Mouse (Mus musculus) embryonic fibroblast, embryonic 13.5 days (primary cell): ENCODE results near the gene 1810055G02Rik. TPM values are rescaled to one million over a fixed set of nuclear protein-coding genes. Genes with fewer than 3 reads are reported as not detected.

Experiments used
- H3K27ac ChIP-seq: 2 replicates; pipeline ENCODE4 v1.5.1; 2012; ENCODE audit warnings: low read length, control low read depth, inconsistent platforms; ENCODE audit not compliant: insufficient read depth
- H3K4me1 ChIP-seq: 2 replicates; pipeline ENCODE4 v1.6.1; 2011; ENCODE audit warnings: low read length; ENCODE audit not compliant: control insufficient read depth, insufficient read depth
- H3K4me3 ChIP-seq: 2 replicates; pipeline ENCODE4 v1.5.1; 2011; ENCODE audit warnings: mild to moderate bottlenecking, control low read depth, low read length; ENCODE audit not compliant: insufficient read depth
- CTCF ChIP-seq: IDR thresholded peaks from 2 replicates; pipeline ENCODE4 v1.5.1; 2011; ENCODE audit warnings: mild to moderate bottlenecking, control low read depth, low read length, moderate library complexity, borderline replicate concordance; ENCODE audit not compliant: insufficient read depth
- POLR2A ChIP-seq: IDR thresholded peaks from 2 replicates; pipeline ENCODE4 v1.6.1; 2011; ENCODE audit warnings: low read depth, mild to moderate bottlenecking, control low read depth, low read length, moderate library complexity
- polyA plus RNA-seq: library from polyadenylated mRNA; stranded (reverse); fragments of >200 nt; gene quantifications from 2 replicates; pipeline ENCODE4 v1.2.4, GENCODE M21; 2011; ENCODE audit warnings: low read depth; ENCODE audit not compliant: missing spikeins, insufficient read length

The 1810055G02Rik gene
- polyA plus RNA-seq, 1 experiment, result 53.5 TPM

- TF ChIP-seq CTCF (no peak), POLR2A (no peak)
- peaks cover 5% of the 10 kb centered on the region; the same call in 1 of the 2 replicates for H3K4me1 ChIP-seq
- no peak overlapping the region for H3K4me3 ChIP-seq
- no peak overlapping the region for H3K27ac ChIP-seq
Observed at GRCm38 (mm10) chr19:3765221-3765820, 57.2 kb downstream of the 1810055G02Rik start.

- TF ChIP-seq POLR2A, result no peak
- no peak for TF ChIP-seq CTCF
- Histone ChIP-seq H3K4me1 (peaks cover 5% of the 10 kb centered on the region; the same call in 1 of the 2 replicates), H3K27ac (no peak overlapping the region), H3K4me3 (no peak overlapping the region)
Observed at GRCm38 (mm10) chr19:3766378-3766777, 58.3 kb downstream of the 1810055G02Rik start.

GRCm38 (mm10) chr19:3767276-3767780, 59.2 kb downstream of the 1810055G02Rik start, which contains the start of gene Kmt5b:
Gene Kmt5b, plus strand, starts transcription at chr19:3767421.
- H3K27ac ChIP-seq, result peak within 1 kb of the TSS; percentile 100
- peaks cover 5% of the 10 kb centered on the region; the same call in 1 of the 2 replicates for H3K4me1 ChIP-seq
- TF ChIP-seq CTCF (no peak), POLR2A (peak; percentile 93)
- peak within 1 kb of the TSS; percentile 82 for H3K4me3 ChIP-seq

Other genes with a start within 250 kb of the 1810055G02Rik start
- gene Ppp6r3, start 132.5 kb upstream of the 1810055G02Rik start, polyA plus RNA-seq, result 63.6 and 69.4 TPM in 2 replicates
- gene Lrp5, start 21.7 kb upstream of the 1810055G02Rik start, polyA plus RNA-seq, result 32.0 and 32.7 TPM in 2 replicates
- gene Kmt5b, start 59.1 kb downstream of the 1810055G02Rik start, polyA plus RNA-seq, result 36.9 and 47.1 TPM in 2 replicates
- 48.4 and 65.0 TPM in 2 replicates for gene Chka, start 143.5 kb downstream of the 1810055G02Rik start, polyA plus RNA-seq
- gene Tcirg1, start 198.8 kb downstream of the 1810055G02Rik start, polyA plus RNA-seq, result 56.8 and 60.7 TPM in 2 replicates
- 97.0 and 108 TPM in 2 replicates for gene Ndufs8, start 204.5 kb downstream of the 1810055G02Rik start, polyA plus RNA-seq
- gene Aldh3b1, start 221.5 kb downstream of the 1810055G02Rik start, polyA plus RNA-seq, result 3.8 and 4.3 TPM in 2 replicates
- 34.5 and 44.9 TPM in 2 replicates for gene Unc93b1, start 226.9 kb downstream of the 1810055G02Rik start, polyA plus RNA-seq